Mouse (Mus musculus): ENCODE results near the gene Ptx3. TPM values are rescaled to one million over a fixed set of nuclear protein-coding genes. Genes with fewer than 3 reads are reported as not detected.
A peak's percentile ranks its signal among the peaks of the same experiment; 100 is the strongest.

Ptx3 gene
- 0.95 and 1.0 TPM in 2 replicates for polyA plus RNA-seq (2011; ENCODE audit: insufficient read depth, insufficient read length, low replicate concordance, missing spikeins)

DNA sequence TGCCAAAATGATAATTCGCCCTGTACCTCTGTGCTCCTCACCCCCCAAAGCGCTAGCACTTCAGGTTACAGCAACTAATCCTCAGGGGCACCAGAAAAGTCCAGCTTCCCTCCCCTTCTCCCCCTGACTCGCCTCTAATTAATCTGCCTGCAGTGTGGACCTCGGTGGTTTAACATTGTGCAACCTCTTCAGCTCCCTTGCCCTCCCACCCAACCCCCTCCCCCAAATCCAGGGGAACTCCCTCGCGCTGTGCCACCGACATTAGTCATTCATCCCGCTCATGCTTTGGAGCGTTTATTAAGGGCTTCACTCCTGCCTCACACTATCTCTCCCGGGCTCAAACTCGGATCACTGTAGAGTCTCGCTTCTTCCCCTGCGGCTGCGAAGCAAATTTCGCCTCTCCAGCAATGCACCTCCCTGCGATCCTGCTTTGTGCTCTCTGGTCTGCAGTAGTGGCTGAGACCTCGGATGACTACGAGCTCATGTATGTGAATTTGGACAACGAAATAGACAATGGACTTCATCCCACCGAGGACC is at the start of gene Ptx3:
Gene Ptx3, plus strand, starts transcription at position 256 of the 537 bp plus-strand sequence.
- H3K27ac ChIP-seq (ENCODE audit: control insufficient read depth, insufficient read depth, low read depth, low read length, poor library complexity), result peak within 1 kb of the TSS; percentile 20; the same call in 1 of the 2 replicates
- H3K4me1 ChIP-seq (ENCODE audit: control insufficient read depth, insufficient read depth, low read length), result no peaks in the 10 kb centered on the region
- WGBS, result 11% methylated on average over 20 of the region's 20 CpGs
- H3K4me3 ChIP-seq (replicated peaks; ENCODE audit: control insufficient read depth, low read depth, low read length), result peak within 1 kb of the TSS; percentile 13
- TF ChIP-seq CTCF (IDR thresholded peaks at IDR 0.05; ENCODE audit: control insufficient read depth, insufficient read depth, low read length) (no peak), POLR2A (IDR thresholded peaks at IDR 0.05; ENCODE audit: borderline replicate concordance, control insufficient read depth, low read depth, low read length) (no peak)

DNA sequence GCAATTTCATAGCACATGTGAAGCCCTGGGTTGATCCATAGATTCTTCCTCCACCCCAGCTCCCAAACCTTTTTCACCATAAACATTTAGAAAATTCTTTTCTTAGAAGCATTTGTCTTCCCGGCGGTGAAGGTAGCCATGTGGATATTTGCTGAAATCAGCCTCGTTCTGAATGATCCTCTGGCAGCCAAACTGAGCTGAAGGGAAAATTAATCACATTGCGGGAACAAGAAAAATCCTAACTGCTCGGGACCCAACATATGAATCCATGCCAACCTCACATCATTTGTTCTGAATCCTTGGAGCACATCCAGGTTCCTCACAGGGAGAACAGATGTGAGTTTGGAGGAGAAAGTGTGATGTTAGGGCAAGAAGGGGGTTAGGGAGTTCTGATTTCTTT is 46.8 kb upstream of the Ptx3 start:
- no peak for TF ChIP-seq POLR2A (IDR thresholded peaks at IDR 0.05; ENCODE audit: borderline replicate concordance, control insufficient read depth, low read depth, low read length)
- no peak for TF ChIP-seq CTCF (IDR thresholded peaks at IDR 0.05; ENCODE audit: control insufficient read depth, insufficient read depth, low read length)
- no peaks in the 10 kb centered on the region for H3K4me1 ChIP-seq (ENCODE audit: control insufficient read depth, insufficient read depth, low read length)
- WGBS, result 73% methylated on average over 5 of the region's 5 CpGs
- no peak overlapping the region for H3K27ac ChIP-seq (ENCODE audit: control insufficient read depth, insufficient read depth, low read depth, low read length, poor library complexity)
- H3K4me3 ChIP-seq (replicated peaks; ENCODE audit: control insufficient read depth, low read depth, low read length), result no peak overlapping the region

DNA sequence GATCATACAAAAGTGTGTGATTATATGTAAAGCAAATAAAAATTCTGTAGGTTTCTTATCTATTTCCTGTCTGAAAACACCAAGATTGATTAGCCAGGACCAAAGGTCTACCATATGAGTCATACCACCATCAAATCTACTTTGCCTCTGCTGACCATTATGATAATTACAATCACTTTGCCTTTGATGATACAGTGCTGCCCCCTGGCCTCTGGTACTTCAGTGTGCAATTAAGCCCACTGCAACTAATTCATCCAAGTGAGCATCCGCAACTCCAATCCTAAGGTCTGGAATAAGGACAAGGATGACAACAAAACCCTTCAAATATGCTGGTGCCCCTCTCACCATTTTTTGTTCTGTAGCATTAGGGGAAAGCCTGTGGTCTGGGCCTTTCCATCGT is 40.1 kb upstream of the Ptx3 start:
- Histone ChIP-seq H3K27ac (ENCODE audit: control insufficient read depth, insufficient read depth, low read depth, low read length, poor library complexity) (no peak overlapping the region), H3K4me3 (replicated peaks; ENCODE audit: control insufficient read depth, low read depth, low read length) (no peak overlapping the region), H3K4me1 (ENCODE audit: control insufficient read depth, insufficient read depth, low read length) (no peaks in the 10 kb centered on the region)
- no peak for TF ChIP-seq POLR2A (IDR thresholded peaks at IDR 0.05; ENCODE audit: borderline replicate concordance, control insufficient read depth, low read depth, low read length)
- TF ChIP-seq CTCF (IDR thresholded peaks at IDR 0.05; ENCODE audit: control insufficient read depth, insufficient read depth, low read length), result no peak
- 66% methylated on average over 2 of the region's 2 CpGs for WGBS

DNA sequence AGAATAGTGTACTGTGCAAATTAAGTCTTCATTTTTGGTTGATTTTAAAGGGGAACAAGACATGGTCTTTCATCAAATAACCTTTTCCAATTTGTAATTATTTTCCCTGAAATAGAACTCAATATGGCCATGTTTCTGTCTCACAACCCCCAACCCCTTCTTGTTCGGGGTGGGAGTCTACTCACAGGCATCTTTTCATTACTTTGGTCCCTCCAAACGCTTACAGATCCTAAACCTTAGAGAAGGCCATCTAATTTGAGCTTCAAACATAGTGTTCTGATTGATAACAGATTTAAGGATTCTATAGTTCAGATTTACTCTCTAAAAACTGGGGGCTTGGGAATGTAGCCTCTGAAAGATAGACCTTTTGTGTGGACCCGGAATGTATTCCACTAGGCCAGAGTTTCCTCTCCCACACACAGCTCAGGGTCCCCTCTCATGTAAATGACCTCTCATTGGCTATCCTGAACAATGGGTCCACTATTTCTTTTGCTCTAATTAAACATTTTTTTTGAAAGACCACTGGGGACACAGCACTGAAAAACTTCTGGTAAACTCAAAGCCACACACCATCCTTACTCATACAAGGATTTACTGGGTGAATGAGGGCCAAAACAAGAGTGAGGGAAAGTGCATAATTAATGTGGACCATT is 25.7 kb upstream of the Ptx3 start:
- Histone ChIP-seq H3K4me1 (ENCODE audit: control insufficient read depth, insufficient read depth, low read length) (no peaks in the 10 kb centered on the region), H3K4me3 (replicated peaks; ENCODE audit: control insufficient read depth, low read depth, low read length) (no peak overlapping the region), H3K27ac (ENCODE audit: control insufficient read depth, insufficient read depth, low read depth, low read length, poor library complexity) (no peak overlapping the region)
- no peak for TF ChIP-seq POLR2A (IDR thresholded peaks at IDR 0.05; ENCODE audit: borderline replicate concordance, control insufficient read depth, low read depth, low read length)
- TF ChIP-seq CTCF (IDR thresholded peaks at IDR 0.05; ENCODE audit: control insufficient read depth, insufficient read depth, low read length), result no peak
- WGBS, result 73% methylated on average over 3 of the region's 3 CpGs

DNA sequence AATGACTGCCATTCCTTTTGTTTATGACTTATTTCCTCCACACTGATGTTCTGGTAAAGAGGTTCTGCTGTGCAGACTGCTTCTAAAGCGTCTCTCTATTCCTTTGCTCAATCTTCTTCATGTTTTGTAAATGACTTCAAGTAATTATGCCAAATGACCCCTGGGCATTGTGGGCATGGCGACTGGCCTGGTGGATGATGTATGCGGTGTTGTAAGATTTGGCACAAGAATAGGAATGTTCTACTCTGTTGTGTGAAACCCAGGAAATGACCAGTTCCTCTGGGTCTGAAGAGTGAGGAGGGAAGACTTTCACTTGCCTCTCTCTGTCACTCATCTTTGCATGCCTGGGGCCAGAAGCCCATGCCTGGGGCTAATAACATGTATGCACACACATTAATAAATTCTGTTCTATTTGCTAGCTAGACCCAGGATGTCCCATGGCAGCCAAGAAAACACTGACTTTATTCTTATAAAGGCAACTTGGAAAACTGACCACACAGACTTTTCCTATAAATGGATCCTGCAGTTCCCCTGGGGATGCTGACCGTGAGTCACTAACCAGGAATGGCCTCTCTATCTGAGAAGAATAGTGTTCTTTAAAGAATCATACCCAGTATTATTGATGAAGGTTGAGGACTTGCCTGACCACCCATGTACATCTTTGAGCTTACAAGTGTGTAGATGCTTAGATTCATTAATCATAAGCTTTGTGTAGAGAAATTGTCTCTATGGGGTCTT is 10.7 kb upstream of the Ptx3 start:
- TF ChIP-seq CTCF (IDR thresholded peaks at IDR 0.05; ENCODE audit: control insufficient read depth, insufficient read depth, low read length) (no peak), POLR2A (IDR thresholded peaks at IDR 0.05; ENCODE audit: borderline replicate concordance, control insufficient read depth, low read depth, low read length) (no peak)
- Histone ChIP-seq H3K4me1 (ENCODE audit: control insufficient read depth, insufficient read depth, low read length) (no peaks in the 10 kb centered on the region; the same call in 1 of the 2 replicates), H3K4me3 (replicated peaks; ENCODE audit: control insufficient read depth, low read depth, low read length) (no peak overlapping the region), H3K27ac (ENCODE audit: control insufficient read depth, insufficient read depth, low read depth, low read length, poor library complexity) (no peak overlapping the region)
- 76% methylated on average over 4 of the region's 4 CpGs for whole genome bisulfite sequencing

DNA sequence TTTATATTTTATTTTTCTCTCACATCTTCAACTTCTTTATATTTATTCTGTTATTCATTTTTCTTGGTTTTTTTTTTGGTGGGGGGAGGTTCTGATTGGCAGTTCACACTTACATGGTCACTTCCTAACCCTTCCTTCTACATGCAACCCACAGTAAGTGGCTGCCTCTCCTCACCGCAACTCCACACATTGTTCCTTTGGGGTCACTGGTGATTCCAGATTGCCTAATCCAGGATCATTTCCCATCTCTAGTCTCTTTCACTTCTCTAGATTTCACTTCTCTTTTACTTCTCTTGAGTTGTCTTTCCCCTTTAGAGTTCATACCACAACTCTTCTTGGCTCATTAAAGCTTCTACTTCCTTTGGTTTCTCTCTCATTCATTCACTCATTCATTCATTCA is 6.2 kb upstream of the Ptx3 start:
- no peak overlapping the region for H3K27ac ChIP-seq (ENCODE audit: control insufficient read depth, insufficient read depth, low read depth, low read length, poor library complexity)
- 69% methylated on average over 1 of the region's 1 CpGs for WGBS
- TF ChIP-seq POLR2A (IDR thresholded peaks at IDR 0.05; ENCODE audit: borderline replicate concordance, control insufficient read depth, low read depth, low read length) (no peak), CTCF (IDR thresholded peaks at IDR 0.05; ENCODE audit: control insufficient read depth, insufficient read depth, low read length) (no peak)
- H3K4me1 ChIP-seq (ENCODE audit: control insufficient read depth, insufficient read depth, low read length), result no peaks in the 10 kb centered on the region; the same call in 1 of the 2 replicates
- H3K4me3 ChIP-seq (replicated peaks; ENCODE audit: control insufficient read depth, low read depth, low read length), result no peak overlapping the region

DNA sequence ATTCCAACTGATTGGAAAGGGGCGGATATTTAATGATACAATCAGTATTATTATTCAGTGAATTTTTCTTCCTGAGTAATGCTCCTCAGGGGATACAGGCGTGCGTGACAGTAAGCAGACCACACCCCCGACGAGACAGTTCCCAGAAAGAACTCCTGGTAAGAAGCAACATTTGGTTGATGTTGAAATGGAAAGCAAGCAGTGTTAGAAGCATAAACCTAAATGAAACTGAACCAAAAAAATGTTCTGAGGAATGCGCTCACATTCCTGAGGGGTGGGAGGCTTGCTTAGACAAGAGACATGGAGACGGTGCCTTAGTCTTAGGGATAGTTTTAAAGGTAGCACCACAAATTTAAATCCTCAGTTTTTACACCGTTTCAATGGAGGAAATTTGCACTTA is 4.0 kb upstream of the Ptx3 start:
- H3K27ac ChIP-seq (ENCODE audit: control insufficient read depth, insufficient read depth, low read depth, low read length, poor library complexity), result no peak overlapping the region
- WGBS, result 77% methylated on average over 8 of the region's 8 CpGs

DNA sequence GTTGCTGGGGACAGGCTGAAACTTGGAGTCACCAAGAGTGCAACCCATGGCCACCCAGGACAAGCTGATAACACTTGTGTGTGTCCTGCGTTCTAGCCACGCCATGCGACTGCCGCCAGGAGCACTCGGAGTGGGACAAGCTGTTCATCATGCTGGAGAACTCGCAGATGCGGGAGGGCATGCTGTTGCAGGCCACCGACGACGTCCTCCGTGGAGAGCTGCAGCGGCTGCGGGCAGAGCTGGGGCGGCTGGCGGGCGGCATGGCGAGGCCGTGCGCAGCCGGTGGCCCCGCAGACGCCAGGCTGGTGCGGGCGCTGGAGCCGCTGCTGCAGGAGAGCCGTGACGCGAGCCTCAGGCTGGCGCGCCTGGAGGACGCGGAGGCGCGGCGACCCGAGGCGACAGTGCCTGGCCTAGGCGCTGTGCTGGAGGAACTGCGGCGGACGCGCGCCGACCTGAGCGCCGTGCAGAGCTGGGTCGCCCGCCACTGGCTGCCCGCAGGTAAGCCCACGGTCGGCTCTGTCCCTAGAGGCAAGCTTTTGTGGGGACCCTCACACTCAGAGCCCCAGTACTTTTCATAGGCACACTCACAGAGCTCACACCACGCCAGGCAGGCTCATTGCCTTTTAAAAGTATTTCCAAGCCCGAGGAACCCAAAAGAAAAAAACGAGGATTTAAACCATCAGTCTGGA is 988 bp downstream of the Ptx3 start:
- WGBS, result under 1% methylated on average over 54 of the region's 54 CpGs
- TF ChIP-seq POLR2A (IDR thresholded peaks at IDR 0.05; ENCODE audit: borderline replicate concordance, control insufficient read depth, low read depth, low read length), result peak; percentile 10; the same call in 1 of the 2 replicates
- no peak for TF ChIP-seq CTCF (IDR thresholded peaks at IDR 0.05; ENCODE audit: control insufficient read depth, insufficient read depth, low read length)
- Histone ChIP-seq H3K4me3 (replicated peaks; ENCODE audit: control insufficient read depth, low read depth, low read length) (peak overlapping the region; percentile 13), H3K4me1 (ENCODE audit: control insufficient read depth, insufficient read depth, low read length) (no peaks in the 10 kb centered on the region), H3K27ac (ENCODE audit: control insufficient read depth, insufficient read depth, low read depth, low read length, poor library complexity) (peak overlapping the region; percentile 20; the same call in 1 of the 2 replicates)

More for the DNA sequence above, 4.0 kb upstream of the Ptx3 start:
- Histone ChIP-seq H3K4me1 (ENCODE audit: control insufficient read depth, insufficient read depth, low read length) (no peaks in the 10 kb centered on the region; the same call in 1 of the 2 replicates), H3K4me3 (replicated peaks; ENCODE audit: control insufficient read depth, low read depth, low read length) (no peak overlapping the region)
- TF ChIP-seq POLR2A (IDR thresholded peaks at IDR 0.05; ENCODE audit: borderline replicate concordance, control insufficient read depth, low read depth, low read length) (no peak), CTCF (IDR thresholded peaks at IDR 0.05; ENCODE audit: control insufficient read depth, insufficient read depth, low read length) (no peak)
